Mouse (Mus musculus): Measurements from ENCODE around the gene Gsg1l2. TPM values are rescaled to one million over a fixed set of nuclear protein-coding genes. Genes with fewer than 3 reads are reported as not detected.

The Gsg1l2 gene
- total RNA-seq (2017): not detected in 2 replicates

- no peak for ATAC-seq (replicated peaks in 1 of 2; ENCODE audit: insufficient read depth in 1 of 2, low FRiP score in 2 of 2, low TSS enrichment in 1 of 2, low read depth in 1 of 2, poor library complexity in 2 of 2, severe bottlenecking in 2 of 2)
These were observed at the start of gene Gsg1l2 for GRCm38 (mm10) chr11:67774379-67774778. Gene Gsg1l2, plus strand, starts transcription at chr11:67774608.

GRCm38 (mm10) chr11:67727095-67727494 lies 47.3 kb upstream of the Gsg1l2 start:
- ATAC-seq (replicated peaks in 1 of 2; ENCODE audit: insufficient read depth in 1 of 2, low FRiP score in 2 of 2, low TSS enrichment in 1 of 2, low read depth in 1 of 2, poor library complexity in 2 of 2, severe bottlenecking in 2 of 2): no peak

- no peak for ATAC-seq (replicated peaks in 1 of 2; ENCODE audit: insufficient read depth in 1 of 2, low FRiP score in 2 of 2, low TSS enrichment in 1 of 2, low read depth in 1 of 2, poor library complexity in 2 of 2, severe bottlenecking in 2 of 2)
These were observed 45.7 kb upstream of the Gsg1l2 start for GRCm38 (mm10) chr11:67728726-67729125.

- no peak for ATAC-seq (replicated peaks in 1 of 2; ENCODE audit: insufficient read depth in 1 of 2, low FRiP score in 2 of 2, low TSS enrichment in 1 of 2, low read depth in 1 of 2, poor library complexity in 2 of 2, severe bottlenecking in 2 of 2)
These were observed 43.4 kb upstream of the Gsg1l2 start for GRCm38 (mm10) chr11:67731056-67731455.

- ATAC-seq (replicated peaks in 1 of 2; ENCODE audit: insufficient read depth in 1 of 2, low FRiP score in 2 of 2, low TSS enrichment in 1 of 2, low read depth in 1 of 2, poor library complexity in 2 of 2, severe bottlenecking in 2 of 2): no peak
These were observed 40.7 kb upstream of the Gsg1l2 start for GRCm38 (mm10) chr11:67733726-67734125.

GRCm38 (mm10) chr11:67734597-67734996 lies 39.8 kb upstream of the Gsg1l2 start:
- no peak for ATAC-seq (replicated peaks in 1 of 2; ENCODE audit: insufficient read depth in 1 of 2, low FRiP score in 2 of 2, low TSS enrichment in 1 of 2, low read depth in 1 of 2, poor library complexity in 2 of 2, severe bottlenecking in 2 of 2)

- no peak for ATAC-seq (replicated peaks in 1 of 2; ENCODE audit: insufficient read depth in 1 of 2, low FRiP score in 2 of 2, low TSS enrichment in 1 of 2, low read depth in 1 of 2, poor library complexity in 2 of 2, severe bottlenecking in 2 of 2)
These were observed 36.1 kb upstream of the Gsg1l2 start for GRCm38 (mm10) chr11:67738345-67738744.

GRCm38 (mm10) chr11:67738846-67739490 lies 35.4 kb upstream of the Gsg1l2 start:
- ATAC-seq (replicated peaks in 1 of 2; ENCODE audit: insufficient read depth in 1 of 2, low FRiP score in 2 of 2, low TSS enrichment in 1 of 2, low read depth in 1 of 2, poor library complexity in 2 of 2, severe bottlenecking in 2 of 2): no peak

GRCm38 (mm10) chr11:67741569-67741968 lies 32.8 kb upstream of the Gsg1l2 start:
- no peak for ATAC-seq (replicated peaks in 1 of 2; ENCODE audit: insufficient read depth in 1 of 2, low FRiP score in 2 of 2, low TSS enrichment in 1 of 2, low read depth in 1 of 2, poor library complexity in 2 of 2, severe bottlenecking in 2 of 2)

- no peak for ATAC-seq (replicated peaks in 1 of 2; ENCODE audit: insufficient read depth in 1 of 2, low FRiP score in 2 of 2, low TSS enrichment in 1 of 2, low read depth in 1 of 2, poor library complexity in 2 of 2, severe bottlenecking in 2 of 2)
These were observed 18.1 kb upstream of the Gsg1l2 start for GRCm38 (mm10) chr11:67756287-67756686.

GRCm38 (mm10) chr11:67757373-67758167 lies 16.8 kb upstream of the Gsg1l2 start:
- ATAC-seq (replicated peaks in 1 of 2; ENCODE audit: insufficient read depth in 1 of 2, low FRiP score in 2 of 2, low TSS enrichment in 1 of 2, low read depth in 1 of 2, poor library complexity in 2 of 2, severe bottlenecking in 2 of 2): no peak

- no peak for ATAC-seq (replicated peaks in 1 of 2; ENCODE audit: insufficient read depth in 1 of 2, low FRiP score in 2 of 2, low TSS enrichment in 1 of 2, low read depth in 1 of 2, poor library complexity in 2 of 2, severe bottlenecking in 2 of 2)
These were observed 3.4 kb upstream of the Gsg1l2 start, which contains the start of gene Glp2r for GRCm38 (mm10) chr11:67771053-67771452. Gene Glp2r, minus strand, starts transcription at chr11:67771153.

GRCm38 (mm10) chr11:67771691-67772090 lies 2.7 kb upstream of the Gsg1l2 start:
- no peak for ATAC-seq (replicated peaks in 1 of 2; ENCODE audit: insufficient read depth in 1 of 2, low FRiP score in 2 of 2, low TSS enrichment in 1 of 2, low read depth in 1 of 2, poor library complexity in 2 of 2, severe bottlenecking in 2 of 2)

GRCm38 (mm10) chr11:67772577-67772976 lies 1.8 kb upstream of the Gsg1l2 start:
- ATAC-seq (replicated peaks in 1 of 2; ENCODE audit: insufficient read depth in 1 of 2, low FRiP score in 2 of 2, low TSS enrichment in 1 of 2, low read depth in 1 of 2, poor library complexity in 2 of 2, severe bottlenecking in 2 of 2): peak; percentile 17 to 59; a peak in 1 of 4 replicates

- no peak for ATAC-seq (replicated peaks in 1 of 2; ENCODE audit: insufficient read depth in 1 of 2, low FRiP score in 2 of 2, low TSS enrichment in 1 of 2, low read depth in 1 of 2, poor library complexity in 2 of 2, severe bottlenecking in 2 of 2)
These were observed 15.8 kb downstream of the Gsg1l2 start for GRCm38 (mm10) chr11:67790182-67790581.

- no peak for ATAC-seq (replicated peaks in 1 of 2; ENCODE audit: insufficient read depth in 1 of 2, low FRiP score in 2 of 2, low TSS enrichment in 1 of 2, low read depth in 1 of 2, poor library complexity in 2 of 2, severe bottlenecking in 2 of 2)
These were observed 23.5 kb downstream of the Gsg1l2 start, which contains the start of gene Dhrs7c for GRCm38 (mm10) chr11:67797931-67798330. Gene Dhrs7c, plus strand, starts transcription at chr11:67798187.

- peak in 1 of 2 experiments; percentile 2; a peak in 1 of 4 replicates for ATAC-seq (replicated peaks in 1 of 2; ENCODE audit: insufficient read depth in 1 of 2, low FRiP score in 2 of 2, low TSS enrichment in 1 of 2, low read depth in 1 of 2, poor library complexity in 2 of 2, severe bottlenecking in 2 of 2)
These were observed 25.8 kb downstream of the Gsg1l2 start for GRCm38 (mm10) chr11:67800130-67800723.

- ATAC-seq (replicated peaks in 1 of 2; ENCODE audit: insufficient read depth in 1 of 2, low FRiP score in 2 of 2, low TSS enrichment in 1 of 2, low read depth in 1 of 2, poor library complexity in 2 of 2, severe bottlenecking in 2 of 2): no peak
These were observed 26.8 kb downstream of the Gsg1l2 start for GRCm38 (mm10) chr11:67801169-67801568.
